Mouse (Mus musculus) ES-Bruce4 (cell line): Measurements from ENCODE around the gene Hephl1.

Experiments used
- CTCF ChIP-seq: IDR thresholded peaks from one replicate; pipeline ENCODE4 v1.8.1; 2011; ENCODE audit warnings: low read depth, low read length
- EP300 ChIP-seq: IDR thresholded peaks from 2 replicates; pipeline ENCODE4 v1.6.1; 2011; ENCODE audit warnings: low read depth, low read length; ENCODE audit not compliant: insufficient read depth

- TF ChIP-seq CTCF: no peak
- no peak for TF ChIP-seq EP300
Measured at GRCm38 (mm10) chr9:15002995-15003613, 108.8 kb downstream of the Hephl1 start.
